21 mouse cellular contexts compared by ENCODE assay signal in genomic region chr2:70471136-70471535, GRCm38 (mm10). TPM values are rescaled to one million over a fixed set of nuclear protein-coding genes. Genes with fewer than 3 reads are reported as not detected.
DNase-seq lines count a peak whose midpoint lies in the region; ATAC-seq and TF ChIP-seq lines count a peak whose summit lies in the region.
"Had no signal": no experiment of that assay in that cellular context is flagged by ENCODE, and none has a peak within 500 bp of the region (broad histone marks: within the 10 kb centered on the region; RNA-seq: fewer than 3 reads in every experiment).

No protein-coding gene starts in this region.

- H3K27me3 ChIP-seq in kidney, postnatal 0 days (ENCODE audit: insufficient read depth, low read length), result peaks cover 19% of the 10 kb centered on the region
- peaks cover 55% of the 10 kb centered on the region for H3K27me3 ChIP-seq in neural tube, embryonic 11.5 days (ENCODE audit: control insufficient read depth, insufficient read depth, low read length)
- H3K27me3 ChIP-seq: Patski had no signal

- no peak for ATAC-seq in kidney, postnatal 0 days (replicated peaks; ENCODE audit: low FRiP score, low read depth)
- ATAC-seq in neural tube, embryonic 11.5 days (ENCODE audit: insufficient read depth, low FRiP score, low TSS enrichment), result no peak
- ATAC-seq: Patski had no signal

- no peak for DNase-seq in kidney, postnatal 0 days (ENCODE audit: low spot score)
- no peak for DNase-seq in kidney, postnatal 10 days
- peak; percentile 20 for DNase-seq in neural tube, embryonic 11.5 days (ENCODE audit: low spot score)
- no peak for DNase-seq in neural tube, embryonic 10.5 days (ENCODE audit: extremely low spot score, low spot score)
- DNase-seq in embryo, embryonic 11 days, result peak; percentile 37
- no peak for DNase-seq in right cerebral cortex, adult 2 months (ENCODE audit: low spot score in 2 of 2)
- DNase-seq in adrenal gland, postnatal 36 days, result no peak
- DNase-seq: cerebellum, adult 11-12 months; heart, adult 11 months; right cerebral cortex, adult 18-20 months; thymus, postnatal 14 days had no signal

- H3K9me3 ChIP-seq in kidney, postnatal 0 days (replicated peaks; ENCODE audit: low read length), result no peaks in the 10 kb centered on the region
- no peaks in the 10 kb centered on the region for H3K9me3 ChIP-seq in neural tube, embryonic 11.5 days (ENCODE audit: control insufficient read depth, low read length)
- H3K9me3 ChIP-seq: embryonic facial prominence, embryonic 13.5 days; heart, embryonic 12.5 days; midbrain, embryonic 12.5 days had no signal

- WGBS in kidney, postnatal 0 days, result 41% methylated on average over 5 of the region's 5 CpGs
- 5% methylated on average over 5 of the region's 5 CpGs for WGBS in neural tube, embryonic 11.5 days

- no peak for TF ChIP-seq CTCF in kidney, postnatal 0 days (IDR thresholded peaks at IDR 0.05; ENCODE audit: low read depth)

- H3K4me3 ChIP-seq in kidney, postnatal 0 days (replicated peaks; ENCODE audit: low read depth, low read length), result no peak overlapping the region
- H3K4me3 ChIP-seq in neural tube, embryonic 11.5 days (ENCODE audit: low read depth, low read length), result no peak overlapping the region

- no peak overlapping the region for H3K27ac ChIP-seq in kidney, postnatal 0 days
- no peak overlapping the region for H3K27ac ChIP-seq in neural tube, embryonic 11.5 days (ENCODE audit: low read depth, low read length)
- H3K27ac ChIP-seq: embryonic facial prominence, embryonic 13.5 days; left cerebral cortex, adult 2 months; macrophage; midbrain, embryonic 12.5 days had no signal

- H3K4me1 ChIP-seq in kidney, postnatal 0 days (replicated peaks; ENCODE audit: insufficient read depth, low read length), result peaks cover 10% of the 10 kb centered on the region; the same call in 1 of the 2 replicates
- peaks cover 28% of the 10 kb centered on the region for H3K4me1 ChIP-seq in neural tube, embryonic 11.5 days (ENCODE audit: control insufficient read depth, insufficient read depth, low read length)

- H3K9ac ChIP-seq in kidney, postnatal 0 days (ENCODE audit: low read depth, low read length), result no peak overlapping the region
- H3K9ac ChIP-seq in neural tube, embryonic 11.5 days (ENCODE audit: low read length), result no peak overlapping the region
- H3K9ac ChIP-seq: heart, embryonic 12.5 days; midbrain, embryonic 12.5 days had no signal

- 0 out of 2 replicates have a peak overlapping the region, but pooled peaks have one; percentile 63 for H3K4me2 ChIP-seq in kidney, postnatal 0 days (ENCODE audit: low read length)
- H3K4me2 ChIP-seq in neural tube, embryonic 11.5 days (ENCODE audit: low read depth), result no peak overlapping the region

- H3K36me3 ChIP-seq in kidney, postnatal 0 days (ENCODE audit: insufficient read depth, low read length), result no peaks in the 10 kb centered on the region
- no peaks in the 10 kb centered on the region for H3K36me3 ChIP-seq in neural tube, embryonic 11.5 days (ENCODE audit: control insufficient read depth, insufficient read depth, low read length)
- H3K36me3 ChIP-seq: embryonic facial prominence, embryonic 13.5 days; heart, embryonic 12.5 days; midbrain, embryonic 12.5 days had no signal

RNA-seq across cellular contexts. Expression of gene Sp5, which starts 3.6 kb away (rescaled TPM):
- polyA plus RNA-seq in kidney, postnatal 0 days (2015; fragmentation: Nextera tagmentation; extraction: Ambion mirVana), result 4.2 and 4.7 TPM in 2 replicates
- 2.3 and 2.5 TPM in 2 replicates for polyA plus RNA-seq in neural tube, embryonic 11.5 days (2014; fragmentation: Nextera tagmentation; extraction: Ambion mirVana)
- total RNA-seq in adrenal gland, postnatal 36 days (2021), result 1 to 10 TPM; 2.8 to 4.4 TPM
- total RNA-seq: gastrocnemius, postnatal 10 days had no signal
- polyA plus RNA-seq: macrophage, Patski had no signal

RNA-seq across cellular contexts. Expression of gene Erich2, which starts 37.5 kb away (rescaled TPM):
- 5.6 and 6.8 TPM in 2 replicates for polyA plus RNA-seq in kidney, postnatal 0 days (2015; fragmentation: Nextera tagmentation; extraction: Ambion mirVana)
- polyA plus RNA-seq in neural tube, embryonic 11.5 days (2014; fragmentation: Nextera tagmentation; extraction: Ambion mirVana), result 1.2 and 1.6 TPM in 2 replicates
- under 1 TPM in 1 of 2 experiments, not detected in 1; 0.26 TPM for total RNA-seq in adrenal gland, postnatal 36 days (2021)
- total RNA-seq: adrenal gland, postnatal 14 days; ES-E14; gastrocnemius, postnatal 10 days had no signal
- polyA plus RNA-seq: liver, embryonic 11.5 days; macrophage had no signal

Comparison
In these comparisons a context has a peak if more than half of its experiments do, and no peak if none do; other contexts are left out.
1. DNase-seq: peak in neural tube, embryonic 11.5 days (single experiment) and embryo, embryonic 11 days (single experiment); none in kidney, postnatal 0 days (single experiment), kidney, postnatal 10 days (single experiment), neural tube, embryonic 10.5 days (single experiment), right cerebral cortex, adult 2 months (0 of 2) and adrenal gland, postnatal 36 days (0 of 2).